Mouse (Mus musculus): ENCODE data around the gene Fam89a. TPM values are rescaled to one million over a fixed set of nuclear protein-coding genes. Genes with fewer than 3 reads are reported as not detected.

Fam89a gene
- polyA plus RNA-seq, 1 experiment from 2014 or later: 13.0 TPM

- H3K9ac ChIP-seq (ENCODE audit: low read length): no peak overlapping the region
- TF ChIP-seq EP300 (optimal IDR thresholded peaks at IDR 0.05) (no peak), CTCF (IDR thresholded peaks at IDR 0.05; ENCODE audit: low read depth) (no peak)
- no peaks in the 10 kb centered on the region for H3K9me3 ChIP-seq (ENCODE audit: control insufficient read depth, low read length)
- H3K4me1 ChIP-seq (replicated peaks; ENCODE audit: control insufficient read depth, insufficient read depth): no peaks in the 10 kb centered on the region
- no peak overlapping the region for H3K4me2 ChIP-seq (replicated peaks; ENCODE audit: low read depth)
- 88% methylated on average over 15 of the region's 15 CpGs for WGBS
- ATAC-seq (ENCODE audit: low FRiP score, low TSS enrichment): no peak
- H3K27me3 ChIP-seq (ENCODE audit: control insufficient read depth, insufficient read depth, low read length): no peaks in the 10 kb centered on the region
- H3K4me3 ChIP-seq (ENCODE audit: low read depth, low read length): no peak overlapping the region
- H3K27ac ChIP-seq (replicated peaks): no peak overlapping the region
- DNase-seq (ENCODE audit: low spot score): no peak
- no peaks in the 10 kb centered on the region for H3K36me3 ChIP-seq (ENCODE audit: control insufficient read depth, insufficient read depth, low read length)
These were observed 31.6 kb upstream of the Fam89a start for GRCm38 (mm10) chr8:124783228-124783627.

GRCm38 (mm10) chr8:124782431-124782830, 30.8 kb upstream of the Fam89a start:
- Histone ChIP-seq H3K9me3 (ENCODE audit: control insufficient read depth, low read length) (no peaks in the 10 kb centered on the region), H3K4me2 (replicated peaks; ENCODE audit: low read depth) (no peak overlapping the region), H3K4me1 (replicated peaks; ENCODE audit: control insufficient read depth, insufficient read depth) (no peaks in the 10 kb centered on the region), H3K4me3 (ENCODE audit: low read depth, low read length) (no peak overlapping the region), H3K36me3 (ENCODE audit: control insufficient read depth, insufficient read depth, low read length) (no peaks in the 10 kb centered on the region), H3K27me3 (ENCODE audit: control insufficient read depth, insufficient read depth, low read length) (no peaks in the 10 kb centered on the region), H3K27ac (replicated peaks) (no peak overlapping the region), H3K9ac (ENCODE audit: low read length) (no peak overlapping the region)
- 75% methylated on average over 3 of the region's 3 CpGs for WGBS
- ATAC-seq (ENCODE audit: low FRiP score, low TSS enrichment) (no peak), DNase-seq (ENCODE audit: low spot score) (no peak)
- TF ChIP-seq CTCF (IDR thresholded peaks at IDR 0.05; ENCODE audit: low read depth) (no peak), EP300 (optimal IDR thresholded peaks at IDR 0.05) (no peak)

- Histone ChIP-seq H3K27ac (replicated peaks) (no peak overlapping the region), H3K4me2 (replicated peaks; ENCODE audit: low read depth) (no peak overlapping the region), H3K4me1 (replicated peaks; ENCODE audit: control insufficient read depth, insufficient read depth) (no peaks in the 10 kb centered on the region), H3K27me3 (ENCODE audit: control insufficient read depth, insufficient read depth, low read length) (no peaks in the 10 kb centered on the region), H3K4me3 (ENCODE audit: low read depth, low read length) (no peak overlapping the region), H3K36me3 (ENCODE audit: control insufficient read depth, insufficient read depth, low read length) (no peaks in the 10 kb centered on the region), H3K9me3 (ENCODE audit: control insufficient read depth, low read length) (no peaks in the 10 kb centered on the region), H3K9ac (ENCODE audit: low read length) (no peak overlapping the region)
- TF ChIP-seq CTCF (IDR thresholded peaks at IDR 0.05; ENCODE audit: low read depth): no peak
- no peak for TF ChIP-seq EP300 (optimal IDR thresholded peaks at IDR 0.05)
- 8% methylated on average over 6 of the region's 7 CpGs for WGBS
- DNase-seq (ENCODE audit: low spot score) (peak; percentile 30), ATAC-seq (ENCODE audit: low FRiP score, low TSS enrichment) (peak; percentile 78; the same call in 1 of the 2 replicates)
These were observed 28.6 kb upstream of the Fam89a start for GRCm38 (mm10) chr8:124780236-124780635.

GRCm38 (mm10) chr8:124775695-124776094, 24.1 kb upstream of the Fam89a start:
- no peaks in the 10 kb centered on the region for H3K27me3 ChIP-seq (ENCODE audit: control insufficient read depth, insufficient read depth, low read length)
- no peak overlapping the region for H3K9ac ChIP-seq (ENCODE audit: low read length)
- no peak for TF ChIP-seq EP300 (optimal IDR thresholded peaks at IDR 0.05)
- peak; percentile 84 for TF ChIP-seq CTCF (IDR thresholded peaks at IDR 0.05; ENCODE audit: low read depth)
- ATAC-seq (ENCODE audit: low FRiP score, low TSS enrichment): peak; percentile 25; the same call in 1 of the 2 replicates
- no peak overlapping the region for H3K27ac ChIP-seq (replicated peaks)
- no peak overlapping the region for H3K4me3 ChIP-seq (ENCODE audit: low read depth, low read length)
- DNase-seq (ENCODE audit: low spot score): peak; percentile 75
- 20% methylated on average over 16 of the region's 16 CpGs for WGBS
- no peaks in the 10 kb centered on the region for H3K9me3 ChIP-seq (ENCODE audit: control insufficient read depth, low read length)
- no peaks in the 10 kb centered on the region for H3K4me1 ChIP-seq (replicated peaks; ENCODE audit: control insufficient read depth, insufficient read depth)
- 0 out of 2 replicates have a peak overlapping the region, but pooled peaks have one; percentile 35 for H3K4me2 ChIP-seq (replicated peaks; ENCODE audit: low read depth)
- H3K36me3 ChIP-seq (ENCODE audit: control insufficient read depth, insufficient read depth, low read length): no peaks in the 10 kb centered on the region

- no peak for TF ChIP-seq CTCF (IDR thresholded peaks at IDR 0.05; ENCODE audit: low read depth)
- no peak for TF ChIP-seq EP300 (optimal IDR thresholded peaks at IDR 0.05)
- no peaks in the 10 kb centered on the region for H3K9me3 ChIP-seq (ENCODE audit: control insufficient read depth, low read length)
- H3K27ac ChIP-seq (replicated peaks): no peak overlapping the region
- H3K4me1 ChIP-seq (replicated peaks; ENCODE audit: control insufficient read depth, insufficient read depth): no peaks in the 10 kb centered on the region
- no peak overlapping the region for H3K4me2 ChIP-seq (replicated peaks; ENCODE audit: low read depth)
- WGBS: 35% methylated on average over 2 of the region's 2 CpGs
- no peaks in the 10 kb centered on the region for H3K36me3 ChIP-seq (ENCODE audit: control insufficient read depth, insufficient read depth, low read length)
- DNase-seq (ENCODE audit: low spot score) (no peak), ATAC-seq (ENCODE audit: low FRiP score, low TSS enrichment) (0 out of 2 replicates have a peak, but pooled peaks have one; percentile 2)
- H3K4me3 ChIP-seq (ENCODE audit: low read depth, low read length): no peak overlapping the region
- no peak overlapping the region for H3K9ac ChIP-seq (ENCODE audit: low read length)
- no peaks in the 10 kb centered on the region for H3K27me3 ChIP-seq (ENCODE audit: control insufficient read depth, insufficient read depth, low read length)
These were observed 20.8 kb upstream of the Fam89a start for GRCm38 (mm10) chr8:124772389-124772788.

- no peak for ATAC-seq (ENCODE audit: low FRiP score, low TSS enrichment)
- Histone ChIP-seq H3K9me3 (ENCODE audit: control insufficient read depth, low read length) (no peaks in the 10 kb centered on the region), H3K4me1 (replicated peaks; ENCODE audit: control insufficient read depth, insufficient read depth) (no peaks in the 10 kb centered on the region), H3K4me3 (ENCODE audit: low read depth, low read length) (no peak overlapping the region), H3K36me3 (ENCODE audit: control insufficient read depth, insufficient read depth, low read length) (no peaks in the 10 kb centered on the region), H3K9ac (ENCODE audit: low read length) (no peak overlapping the region), H3K4me2 (replicated peaks; ENCODE audit: low read depth) (no peak overlapping the region), H3K27ac (replicated peaks) (no peak overlapping the region), H3K27me3 (ENCODE audit: control insufficient read depth, insufficient read depth, low read length) (no peaks in the 10 kb centered on the region)
- no peak for DNase-seq (ENCODE audit: low spot score)
- 64% methylated on average over 7 of the region's 7 CpGs for WGBS
- no peak for TF ChIP-seq CTCF (IDR thresholded peaks at IDR 0.05; ENCODE audit: low read depth)
- no peak for TF ChIP-seq EP300 (optimal IDR thresholded peaks at IDR 0.05)
These were observed 11.4 kb upstream of the Fam89a start for GRCm38 (mm10) chr8:124763061-124763460.
